Mouse (Mus musculus) lung, postnatal 4 days (tissue): ENCODE measurements around the gene Gprc5c.
A peak's percentile ranks its signal among the peaks of the same experiment; 100 is the strongest.
"Not testable (repeated sequence)": the region's sequence is repeated elsewhere in the genome, so short reads cannot be mapped to it uniquely, and the experiment has no call there.

Experiments used
- DNase-seq, 2 experiments: peaks; one replicate each; pipeline ENCODE4 v3.0.0; 2021

The Gprc5c gene

GRCm38 (mm10) chr11:114869787-114870186 is 18.8 kb downstream of the Gprc5c start:
- no peak for DNase-seq

- no peak for DNase-seq
These were observed 20.6 kb downstream of the Gprc5c start for GRCm38 (mm10) chr11:114871540-114871939.

DNA sequence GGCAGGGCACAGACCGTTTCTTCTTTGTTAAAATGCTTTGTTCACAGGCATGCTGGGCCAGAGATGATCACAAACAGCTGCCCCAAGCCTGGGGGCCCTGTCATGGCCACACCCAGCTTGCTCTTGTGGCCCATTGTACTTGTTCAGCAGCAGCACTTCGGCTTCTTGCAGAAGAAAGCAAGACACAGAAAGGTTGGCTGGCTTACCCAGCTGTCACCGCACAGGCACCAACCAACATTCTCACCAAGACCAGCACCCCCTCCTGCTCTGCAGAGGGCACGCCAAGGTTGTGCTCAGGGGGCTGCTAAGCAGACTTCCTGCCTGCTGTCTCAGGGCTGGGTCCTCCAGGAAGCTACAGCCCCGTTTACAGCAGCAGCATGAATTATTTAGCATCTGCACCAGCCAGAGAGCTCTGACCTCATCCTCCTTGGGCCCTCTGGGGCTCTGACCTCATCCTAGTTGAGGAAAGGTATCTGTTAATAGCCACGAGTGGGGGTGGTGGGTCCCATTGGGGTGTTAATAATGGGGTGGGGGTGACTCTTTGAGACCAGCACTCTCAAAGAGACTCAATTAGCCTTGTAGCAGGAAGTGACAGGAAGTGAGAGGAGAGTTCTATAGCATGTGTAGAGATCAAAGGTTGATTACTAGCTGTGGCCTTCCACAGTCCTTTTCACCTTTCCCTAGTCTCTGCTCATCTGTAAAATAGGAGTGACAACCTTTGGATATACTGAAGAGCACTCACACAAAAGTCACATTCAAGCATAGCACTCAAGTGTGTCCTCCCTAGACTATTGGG is 22.3 kb downstream of the Gprc5c start:
- peak in 1 of 2 experiments; percentile 25 for DNase-seq

- no peak for DNase-seq
These were observed 23.5 kb downstream of the Gprc5c start for GRCm38 (mm10) chr11:114874226-114875145.

DNA sequence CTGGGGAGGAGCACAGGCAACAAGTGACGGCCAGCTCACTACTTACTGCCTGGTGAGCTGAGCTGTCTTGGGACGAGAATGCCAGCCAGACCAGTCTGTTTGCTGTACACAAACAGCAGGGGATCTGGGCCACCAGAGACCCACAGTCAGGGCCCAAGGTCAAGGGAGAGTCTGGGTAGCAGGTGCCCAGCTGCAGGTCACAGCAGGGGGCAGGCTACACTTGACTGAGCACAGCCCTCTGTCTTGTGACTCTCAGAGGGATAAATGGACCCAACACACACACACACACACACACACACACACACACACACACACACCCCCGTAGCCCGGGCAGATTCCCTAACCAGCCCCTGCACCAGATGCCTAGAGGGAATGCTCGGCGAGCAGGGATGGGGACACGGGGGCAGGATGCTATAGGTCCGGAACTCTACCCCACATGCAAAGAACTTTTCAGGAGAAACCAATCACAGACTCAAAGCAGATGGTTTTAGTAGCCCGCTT is 24.4 kb downstream of the Gprc5c start:
- no peak for DNase-seq

- DNase-seq = no peak
These were observed 25.2 kb downstream of the Gprc5c start for GRCm38 (mm10) chr11:114876176-114876575.

DNA sequence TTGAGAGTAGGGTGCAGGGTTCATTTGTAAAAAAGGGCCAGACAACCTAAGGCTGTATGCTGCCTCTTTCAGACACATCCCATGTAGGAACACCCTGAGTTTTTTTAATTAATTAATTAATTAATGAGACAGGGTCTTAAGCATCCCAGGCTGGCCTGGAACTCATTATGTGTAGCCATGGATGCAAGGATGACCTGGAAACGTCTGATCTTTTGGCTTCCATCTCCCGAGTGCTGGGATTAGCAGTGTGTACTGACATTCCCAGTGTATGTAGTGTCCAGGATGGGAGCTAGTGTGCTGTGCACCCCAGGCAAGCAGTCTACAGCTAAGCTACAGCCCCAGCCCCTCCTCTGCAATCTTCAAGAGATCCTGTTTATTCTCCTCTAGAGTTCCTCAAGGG is 25.7 kb downstream of the Gprc5c start:
- no peak for DNase-seq

DNA sequence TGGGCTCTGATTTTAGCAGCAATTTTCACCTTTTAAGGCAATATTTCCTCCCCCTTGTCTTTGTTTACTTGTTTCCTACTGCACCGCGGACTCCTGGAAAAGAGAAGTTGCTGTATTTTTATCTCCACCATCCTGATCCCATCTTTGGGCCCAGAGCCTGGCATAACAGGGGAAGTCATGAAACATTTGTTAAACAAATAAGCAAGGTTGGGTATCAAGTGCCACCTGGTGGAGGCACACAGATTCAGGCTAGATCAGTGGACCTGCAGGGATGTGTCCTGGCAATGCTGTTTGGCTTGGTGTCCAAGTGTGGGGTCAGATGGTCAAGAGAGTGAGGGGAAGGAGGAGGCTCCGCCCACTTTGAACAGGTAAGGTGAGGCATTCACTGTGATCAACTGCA is 26.2 kb downstream of the Gprc5c start:
- peak; percentile 55 to 73 for DNase-seq

DNA sequence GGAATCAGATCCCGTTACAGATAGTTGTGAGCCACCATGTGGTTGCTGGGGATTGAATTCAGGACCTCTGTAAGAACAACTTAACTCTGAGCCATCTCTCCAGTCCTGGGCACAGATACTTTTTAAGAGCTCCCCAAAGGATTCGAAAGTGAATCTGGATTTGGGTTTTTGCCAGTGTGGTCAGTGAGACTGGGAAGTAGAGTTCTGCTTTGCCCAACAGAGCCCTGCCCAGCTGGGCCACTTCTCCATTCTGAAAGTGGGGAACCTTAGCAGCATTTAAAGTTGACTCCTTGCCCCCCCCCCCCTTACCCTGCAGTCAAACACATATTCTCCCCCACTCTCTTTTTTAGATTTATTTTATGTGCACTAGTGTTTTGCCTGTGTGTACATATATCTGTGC is 28.7 kb downstream of the Gprc5c start:
- DNase-seq = peak; percentile 46 to 55

- no peak for DNase-seq
These were observed 29.2 kb downstream of the Gprc5c start for GRCm38 (mm10) chr11:114880185-114880584.

DNA sequence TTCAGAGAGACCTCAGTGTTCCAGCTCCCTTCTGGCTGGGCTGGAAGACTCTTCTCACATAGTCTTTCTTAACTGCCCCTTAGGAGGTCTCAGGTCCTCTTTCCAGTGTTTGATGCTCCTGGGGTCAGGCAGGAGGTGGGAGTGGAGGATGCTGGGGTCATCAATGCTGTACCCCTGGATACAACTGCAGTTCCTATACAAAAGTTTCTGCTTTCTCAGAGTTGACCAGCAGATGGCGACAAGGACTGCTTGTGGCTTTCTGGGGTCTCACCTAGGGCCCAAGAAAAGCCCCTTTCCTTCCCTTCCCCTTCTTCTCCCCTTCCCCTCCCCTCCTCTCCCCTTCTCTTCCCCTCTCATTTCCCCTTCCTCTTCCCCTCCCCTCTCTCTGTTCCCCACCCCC is 29.6 kb downstream of the Gprc5c start:
- DNase-seq = peak in 1 of 2 experiments; percentile 55

DNA sequence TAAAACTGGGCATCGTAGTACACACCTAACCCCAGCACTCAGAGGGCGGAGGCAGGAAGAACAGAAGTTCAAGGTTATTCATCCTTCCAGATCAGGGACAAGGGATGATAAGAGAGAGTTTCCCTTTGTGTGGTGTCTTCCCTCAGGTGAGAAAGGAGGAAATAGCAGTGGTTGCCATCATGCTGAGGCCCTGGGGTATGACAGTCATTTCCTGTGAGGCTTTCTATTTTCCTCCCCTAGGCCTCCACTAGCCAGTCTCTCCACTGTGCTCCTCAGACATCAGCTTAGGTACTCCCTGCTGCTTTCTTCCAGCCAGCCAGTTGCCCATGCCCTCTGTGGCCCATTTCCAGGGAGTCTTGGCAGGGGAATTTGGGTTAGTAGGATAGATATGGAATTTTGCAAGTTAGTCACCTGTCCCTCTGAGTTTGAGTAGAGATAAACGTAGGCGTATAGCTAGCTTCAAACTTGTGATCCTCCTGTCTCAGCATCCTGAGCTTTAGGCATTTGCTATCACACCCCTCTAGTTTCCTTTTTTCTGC is 32.4 kb downstream of the Gprc5c start:
- no peak for DNase-seq

DNA sequence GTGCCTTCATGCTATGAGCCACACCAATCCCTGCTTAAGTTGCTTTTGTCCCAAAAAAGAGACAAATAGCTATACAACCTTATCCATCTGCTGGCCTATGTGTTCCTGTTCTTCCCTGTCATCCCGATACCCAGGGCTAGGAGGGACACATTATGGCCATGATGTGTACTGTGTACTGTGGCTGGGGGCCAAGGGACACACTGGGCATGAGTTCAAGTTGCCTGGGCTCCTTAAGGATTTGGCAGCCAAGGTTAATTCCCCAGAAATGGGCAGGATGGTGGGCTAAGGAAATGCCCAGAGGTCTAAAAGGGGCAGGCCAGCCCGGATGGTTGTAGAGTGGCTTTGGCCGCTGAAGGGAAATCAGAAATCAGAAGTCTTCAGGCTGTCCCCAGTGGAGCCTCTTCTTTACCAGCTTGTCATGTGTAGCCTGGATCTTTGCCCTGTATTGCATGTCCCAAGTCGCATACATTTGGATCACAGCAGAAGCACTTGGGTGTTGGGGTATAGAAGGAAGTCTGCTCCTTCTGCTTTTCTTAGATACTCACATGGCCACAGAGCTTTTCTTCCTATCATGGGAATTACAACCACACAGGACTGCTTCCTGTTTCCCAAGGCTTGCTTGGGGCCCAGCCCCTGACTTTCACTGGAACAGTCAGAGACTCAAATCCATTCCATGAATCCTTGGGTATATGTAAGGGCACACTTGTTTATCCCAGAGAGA is 33.6 kb downstream of the Gprc5c start:
- no peak for DNase-seq

DNA sequence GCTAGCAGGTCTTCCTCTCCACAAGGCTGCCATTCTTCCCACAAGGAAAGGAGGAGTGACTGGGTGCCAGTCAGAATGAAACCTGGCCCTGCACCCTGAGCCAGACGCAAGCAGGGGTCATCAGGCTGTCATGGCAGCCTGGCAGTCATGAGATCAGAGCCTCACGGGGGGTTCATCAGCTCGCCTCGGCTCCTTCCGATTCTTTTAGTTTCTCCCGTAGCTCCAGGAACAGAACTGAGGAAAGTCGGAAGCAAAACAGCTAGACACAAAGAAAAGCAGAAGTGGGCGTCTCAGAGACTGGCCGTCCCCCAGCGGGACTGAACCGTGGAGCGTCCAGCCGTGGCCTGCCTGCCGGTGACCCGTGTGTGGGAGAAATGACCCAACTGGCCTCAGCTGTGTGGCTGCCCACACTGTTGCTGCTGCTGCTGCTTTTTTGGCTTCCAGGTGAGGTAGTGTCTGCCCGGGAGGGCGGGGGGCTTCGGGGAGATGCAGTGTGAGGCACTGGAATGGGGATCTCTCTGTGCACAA is 39.1 kb downstream of the Gprc5c start, which contains the start of gene Cd300a:
Cd300a (plus strand) TSS at position 51 of the 528 bp plus-strand sequence.
- peak; percentile 54 to 59 for DNase-seq

GRCm38 (mm10) chr11:114890542-114890941 is 39.6 kb downstream of the Gprc5c start:
- DNase-seq = no peak

GRCm38 (mm10) chr11:114896085-114896484 is 45.1 kb downstream of the Gprc5c start:
- DNase-seq = no peak

- DNase-seq = peak; percentile 54 to 57
These were observed 47.1 kb downstream of the Gprc5c start for GRCm38 (mm10) chr11:114898026-114898425.

- no peak for DNase-seq
These were observed 52.3 kb downstream of the Gprc5c start for GRCm38 (mm10) chr11:114903224-114903623.

- DNase-seq = peak; percentile 62 to 67
These were observed 56.6 kb downstream of the Gprc5c start for GRCm38 (mm10) chr11:114907567-114907966.

- no peak for DNase-seq
These were observed 57.1 kb downstream of the Gprc5c start for GRCm38 (mm10) chr11:114908086-114908485.

DNA sequence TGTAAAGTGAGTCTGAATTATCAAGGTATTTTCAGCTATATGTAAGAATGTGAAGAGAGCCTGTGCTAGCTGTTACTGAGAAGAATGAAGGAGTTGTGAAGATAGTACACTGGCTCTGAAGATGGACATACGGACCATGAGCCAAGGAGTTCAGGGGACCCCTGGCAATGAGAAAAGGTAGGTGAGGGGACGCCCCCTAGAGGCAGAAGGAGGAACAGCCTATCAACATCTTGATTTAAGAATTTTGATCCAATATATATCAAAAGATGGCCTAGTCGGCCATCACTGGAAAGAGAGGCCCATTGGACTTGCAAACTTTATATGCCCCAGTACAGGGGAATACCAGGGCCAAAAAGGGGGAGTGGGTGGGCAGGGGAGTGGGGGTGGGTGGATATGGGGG is 58.6 kb downstream of the Gprc5c start:
- DNase-seq = not testable (repeated sequence)

- peak; percentile 67 to 84 for DNase-seq
These were observed 61.9 kb downstream of the Gprc5c start for GRCm38 (mm10) chr11:114912847-114913246.
